Mouse (Mus musculus): ENCODE results near the gene Scnm1. TPM values are rescaled to one million over a fixed set of nuclear protein-coding genes. Genes with fewer than 3 reads are reported as not detected.

Gene Scnm1
- total RNA-seq, 1 experiment: 38.1 TPM

DNA sequence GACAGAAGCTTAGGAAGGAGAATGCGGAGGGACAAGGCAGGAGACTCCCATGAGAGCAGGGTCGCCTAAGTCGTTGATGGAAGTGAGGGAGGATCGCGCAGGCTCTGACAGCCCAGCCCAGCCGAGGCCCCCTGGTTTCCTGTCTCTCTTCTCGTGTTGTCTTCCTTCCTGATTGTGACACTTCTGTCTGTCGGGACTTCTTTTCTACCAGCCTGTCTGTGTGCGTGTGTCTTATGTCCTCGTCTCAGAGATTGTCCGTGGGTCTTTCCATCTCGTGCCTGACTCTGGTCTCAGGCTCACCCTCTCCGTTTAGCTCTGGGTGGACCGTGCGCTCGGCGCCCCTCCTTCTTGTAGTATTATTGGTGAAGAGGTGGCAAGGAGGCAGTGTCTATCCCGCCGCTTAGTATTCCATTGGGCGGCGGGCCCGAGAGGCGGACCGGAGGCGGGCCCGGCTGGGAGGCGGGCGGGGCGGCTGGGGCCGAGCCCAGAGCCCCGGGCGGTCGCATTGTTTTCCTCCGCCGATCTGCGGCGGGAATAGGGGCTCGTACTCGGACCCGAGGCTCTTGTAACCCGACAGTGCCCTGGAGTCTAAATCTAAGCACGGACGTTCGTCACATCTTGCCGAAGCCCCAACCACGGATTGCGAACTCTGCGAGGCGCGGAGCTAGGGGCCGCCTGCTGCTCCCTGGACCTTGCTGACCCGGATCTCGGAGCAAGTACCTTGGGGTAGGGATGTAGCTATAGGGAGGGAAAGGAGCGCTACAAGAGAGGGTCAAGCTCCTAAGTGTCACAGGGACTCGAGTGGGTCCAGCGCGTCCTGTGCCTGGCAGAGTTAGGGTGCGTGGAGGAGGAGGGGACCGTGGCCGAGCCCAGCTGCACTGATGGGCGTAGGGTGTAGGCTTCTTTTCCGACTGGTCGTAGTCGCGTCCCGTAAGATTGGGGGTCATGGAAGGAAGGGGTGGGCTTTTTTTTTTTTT is 26.5 kb upstream of the Scnm1 start, which contains the start of gene Sema6c:
Sema6c (plus strand) TSS at position 471 of the 977 bp plus-strand sequence.
- no peaks in the 10 kb centered on the region for H3K9me3 ChIP-seq (ENCODE audit: control insufficient read depth, insufficient read depth, low read depth, low read length)
- peak within 1 kb of the TSS; percentile 80 to 86 for H3K4me3 ChIP-seq (ENCODE audit: insufficient read depth in 1 of 2, low read depth in 1 of 2, low read length in 2 of 2, poor library complexity in 1 of 2, severe bottlenecking in 1 of 2)
- peak within 1 kb of the TSS; percentile 67 for H3K9ac ChIP-seq (ENCODE audit: insufficient read depth, low read depth, low read length, poor library complexity, severe bottlenecking)
- peak; percentile 63 for DNase-seq (ENCODE audit: low read depth, low spot score)
- in situ Hi-C loops (cut with MboI; ENCODE audit: low sequenced_read_pairs in 2 of 2, unreplicated experiment in 2 of 2): no loop called here
- TF ChIP-seq ZNF384 (IDR thresholded peaks at IDR 0.05; ENCODE audit: low read depth, low read length) (peak; percentile 79), ZC3H11A (IDR thresholded peaks at IDR 0.05; ENCODE audit: borderline replicate concordance, low read depth, low read length) (no peak), MAFK (IDR thresholded peaks at IDR 0.05; ENCODE audit: insufficient read depth, low read depth, low read length) (no peak)
- H3K36me3 ChIP-seq (ENCODE audit: control insufficient read depth, insufficient read depth, low read length, poor library complexity, severe bottlenecking): no peaks in the 10 kb centered on the region
- H3K4me1 ChIP-seq (ENCODE audit: control insufficient read depth in 2 of 2, insufficient read depth in 2 of 2, low read length in 2 of 2, poor library complexity in 1 of 2): peaks cover 4 to 23% of the 10 kb centered on the region in 2 experiments
- H3K27ac ChIP-seq (ENCODE audit: insufficient read depth, low read depth, low read length, poor library complexity, severe bottlenecking): no peak within 1 kb of the TSS

DNA sequence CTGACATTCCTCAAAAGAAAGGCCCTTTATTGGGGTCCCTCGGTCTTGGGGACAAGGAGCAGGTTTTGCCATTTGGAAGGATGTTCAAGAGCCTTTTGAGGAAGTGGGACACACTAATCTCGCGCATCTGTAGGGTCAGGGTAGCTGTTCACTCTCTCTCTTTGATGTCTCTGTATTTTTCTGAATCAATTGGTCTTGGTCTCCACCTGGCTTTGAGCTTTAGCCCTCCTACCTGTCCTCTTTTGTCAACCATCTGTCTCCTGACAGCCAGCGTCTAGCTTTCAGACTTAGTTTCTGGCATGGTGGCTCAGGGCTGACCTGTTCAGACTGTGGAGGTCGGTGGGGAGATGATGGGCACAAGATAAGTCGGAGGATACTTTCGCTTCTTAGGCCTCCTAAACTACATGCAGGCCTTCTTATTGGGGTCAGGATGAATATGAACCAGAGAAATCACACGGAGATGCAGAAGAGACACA is 25.7 kb upstream of the Scnm1 start:
- no peak overlapping the region for H3K27ac ChIP-seq (ENCODE audit: insufficient read depth, low read depth, low read length, poor library complexity, severe bottlenecking)
- peaks cover 4 to 23% of the 10 kb centered on the region in 2 experiments for H3K4me1 ChIP-seq (ENCODE audit: control insufficient read depth in 2 of 2, insufficient read depth in 2 of 2, low read length in 2 of 2, poor library complexity in 1 of 2)
- TF ChIP-seq HCFC1 (IDR thresholded peaks at IDR 0.05; ENCODE audit: borderline replicate concordance, insufficient read depth, low read length) (no peak), CHD2 (IDR thresholded peaks at IDR 0.05; ENCODE audit: low read depth, low read length) (no peak), MAFK (IDR thresholded peaks at IDR 0.05; ENCODE audit: insufficient read depth, low read depth, low read length) (no peak), ZC3H11A (IDR thresholded peaks at IDR 0.05; ENCODE audit: borderline replicate concordance, low read depth, low read length) (no peak), ZNF384 (IDR thresholded peaks at IDR 0.05; ENCODE audit: low read depth, low read length) (no peak)
- DNase-seq (ENCODE audit: low read depth, low spot score): no peak
- no peaks in the 10 kb centered on the region for H3K9me3 ChIP-seq (ENCODE audit: control insufficient read depth, insufficient read depth, low read depth, low read length)
- in situ Hi-C loops (cut with MboI; ENCODE audit: low sequenced_read_pairs in 2 of 2, unreplicated experiment in 2 of 2): no loop called here
- no peaks in the 10 kb centered on the region for H3K36me3 ChIP-seq (ENCODE audit: control insufficient read depth, insufficient read depth, low read length, poor library complexity, severe bottlenecking)
- peak overlapping the region; percentile 51 to 81; a peak in 3 of 4 replicates for H3K4me3 ChIP-seq (ENCODE audit: insufficient read depth in 1 of 2, low read depth in 1 of 2, low read length in 2 of 2, poor library complexity in 1 of 2, severe bottlenecking in 1 of 2)
- no peak overlapping the region for H3K9ac ChIP-seq (ENCODE audit: insufficient read depth, low read depth, low read length, poor library complexity, severe bottlenecking)

DNA sequence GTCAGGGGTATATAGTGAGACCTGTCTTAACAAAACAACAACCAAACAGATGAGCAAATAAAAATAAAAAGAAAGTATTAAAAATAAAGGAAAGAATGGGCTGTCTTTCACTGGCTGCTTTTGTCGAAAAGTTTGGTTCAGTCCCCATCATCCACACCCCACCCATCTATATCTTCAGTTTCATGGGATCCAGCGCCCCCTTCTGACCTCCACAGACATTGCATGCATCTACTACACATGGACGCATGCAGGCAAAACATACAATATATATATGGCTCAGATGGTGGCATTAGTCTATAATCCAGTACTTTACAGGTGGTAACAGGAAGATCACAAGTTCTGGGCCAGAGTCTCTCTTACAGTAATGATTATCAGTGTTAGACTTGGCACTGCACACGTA is 20.1 kb upstream of the Scnm1 start:
- no peak overlapping the region for H3K4me3 ChIP-seq (ENCODE audit: insufficient read depth in 1 of 2, low read depth in 1 of 2, low read length in 2 of 2, poor library complexity in 1 of 2, severe bottlenecking in 1 of 2)
- no peak overlapping the region; the same call in 1 of the 2 replicates for H3K27ac ChIP-seq (ENCODE audit: insufficient read depth, low read depth, low read length, poor library complexity, severe bottlenecking)
- no peaks in the 10 kb centered on the region for H3K9me3 ChIP-seq (ENCODE audit: control insufficient read depth, insufficient read depth, low read depth, low read length)
- DNase-seq (ENCODE audit: low read depth, low spot score): no peak
- in situ Hi-C loops (cut with MboI; ENCODE audit: low sequenced_read_pairs in 2 of 2, unreplicated experiment in 2 of 2): no loop called here
- TF ChIP-seq HCFC1 (IDR thresholded peaks at IDR 0.05; ENCODE audit: borderline replicate concordance, insufficient read depth, low read length) (no peak), CHD2 (IDR thresholded peaks at IDR 0.05; ENCODE audit: low read depth, low read length) (no peak), ZC3H11A (IDR thresholded peaks at IDR 0.05; ENCODE audit: borderline replicate concordance, low read depth, low read length) (no peak), MAFK (IDR thresholded peaks at IDR 0.05; ENCODE audit: insufficient read depth, low read depth, low read length) (no peak), ZNF384 (IDR thresholded peaks at IDR 0.05; ENCODE audit: low read depth, low read length) (no peak)
- H3K9ac ChIP-seq (ENCODE audit: insufficient read depth, low read depth, low read length, poor library complexity, severe bottlenecking): no peak overlapping the region
- no peaks in the 10 kb centered on the region for H3K4me1 ChIP-seq (ENCODE audit: control insufficient read depth in 2 of 2, insufficient read depth in 2 of 2, low read length in 2 of 2, poor library complexity in 1 of 2)
- no peaks in the 10 kb centered on the region for H3K36me3 ChIP-seq (ENCODE audit: control insufficient read depth, insufficient read depth, low read length, poor library complexity, severe bottlenecking)

DNA sequence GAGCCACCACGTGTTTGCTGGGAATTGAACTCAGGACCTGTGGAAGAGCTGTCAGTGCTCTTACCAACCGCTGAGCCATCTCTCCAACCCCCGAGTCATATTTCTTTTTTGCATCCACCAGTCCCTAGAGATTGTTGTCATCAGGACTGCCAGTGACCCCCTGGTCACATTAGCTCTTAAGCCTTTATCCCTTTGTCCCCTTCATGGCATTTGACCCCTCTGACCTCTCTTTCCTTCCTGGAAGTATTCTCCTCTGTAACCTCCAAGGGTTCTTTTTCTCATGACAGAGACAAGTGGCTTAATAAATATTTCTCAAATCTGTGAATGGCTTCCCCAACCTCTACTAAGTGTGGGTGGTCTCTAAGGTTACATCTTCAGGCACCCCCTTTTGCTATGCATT is 14.1 kb upstream of the Scnm1 start:
- no peak for DNase-seq (ENCODE audit: low read depth, low spot score)
- in situ Hi-C loops (cut with MboI; ENCODE audit: low sequenced_read_pairs in 2 of 2, unreplicated experiment in 2 of 2): no loop called here
- no peak overlapping the region for H3K4me3 ChIP-seq (ENCODE audit: insufficient read depth in 1 of 2, low read depth in 1 of 2, low read length in 2 of 2, poor library complexity in 1 of 2, severe bottlenecking in 1 of 2)
- TF ChIP-seq ZNF384 (IDR thresholded peaks at IDR 0.05; ENCODE audit: low read depth, low read length) (no peak), CHD2 (IDR thresholded peaks at IDR 0.05; ENCODE audit: low read depth, low read length) (no peak), ZC3H11A (IDR thresholded peaks at IDR 0.05; ENCODE audit: borderline replicate concordance, low read depth, low read length) (no peak), MAFK (IDR thresholded peaks at IDR 0.05; ENCODE audit: insufficient read depth, low read depth, low read length) (no peak), HCFC1 (IDR thresholded peaks at IDR 0.05; ENCODE audit: borderline replicate concordance, insufficient read depth, low read length) (no peak)
- no peaks in the 10 kb centered on the region for H3K36me3 ChIP-seq (ENCODE audit: control insufficient read depth, insufficient read depth, low read length, poor library complexity, severe bottlenecking)
- H3K9me3 ChIP-seq (ENCODE audit: control insufficient read depth, insufficient read depth, low read depth, low read length): no peaks in the 10 kb centered on the region
- H3K4me1 ChIP-seq (ENCODE audit: control insufficient read depth in 2 of 2, insufficient read depth in 2 of 2, low read length in 2 of 2, poor library complexity in 1 of 2): no peaks in the 10 kb centered on the region
- H3K9ac ChIP-seq (ENCODE audit: insufficient read depth, low read depth, low read length, poor library complexity, severe bottlenecking): no peak overlapping the region
- no peak overlapping the region for H3K27ac ChIP-seq (ENCODE audit: insufficient read depth, low read depth, low read length, poor library complexity, severe bottlenecking)

Measured in ES-E14 (cell line).